Mouse (Mus musculus) midbrain, embryonic 12.5 days (tissue): ENCODE measurements at regions not wholly inside any gene's neighbourhood (a gene's known extent, or its start where the extent isn't known, plus 50 kb on each side); places are given as distances from the start of the nearest gene placed in this dataset.

Experiments used
- ATAC-seq: fragments of 200-750 bp; cut with Nextera tagmentation; 2 replicates; pipeline ENCODE4 v1.8.0; 2017; ENCODE audit warnings: low read depth, moderate TSS enrichment, moderate library complexity; ENCODE audit not compliant: low FRiP score
- H3K27ac ChIP-seq: fragments of 300-500 bp; sonication (generic); replicated peaks from 2 replicates; pipeline ENCODE4 v1.5.1; 2016; ENCODE audit warnings: mild to moderate bottlenecking
- H3K27me3 ChIP-seq: fragments of 300-500 bp; sonication (generic); 2 replicates; pipeline ENCODE4 v1.6.1; 2016; ENCODE audit warnings: mild to moderate bottlenecking
- H3K36me3 ChIP-seq: fragments of 300-500 bp; sonication (generic); 2 replicates; pipeline ENCODE4 v1.6.1; 2016
- H3K4me1 ChIP-seq: fragments of 300-500 bp; sonication (generic); 2 replicates; pipeline ENCODE4 v1.6.1; 2016
- H3K4me2 ChIP-seq: fragments of 300-500 bp; sonication (generic); replicated peaks from 2 replicates; pipeline ENCODE4 v1.6.1; 2016; ENCODE audit warnings: mild to moderate bottlenecking, moderate library complexity
- H3K4me3 ChIP-seq: fragments of 300-500 bp; sonication (generic); 2 replicates; pipeline ENCODE4 v1.5.1; 2016; ENCODE audit warnings: mild to moderate bottlenecking
- H3K9ac ChIP-seq: fragments of 300-500 bp; sonication (generic); replicated peaks from 2 replicates; pipeline ENCODE4 v1.6.1; 2016; ENCODE audit warnings: mild to moderate bottlenecking, moderate library complexity
- H3K9me3 ChIP-seq: fragments of 300-500 bp; sonication (generic); 2 replicates; pipeline ENCODE4 v1.6.1; 2016; ENCODE audit warnings: mild to moderate bottlenecking
- WGBS: fragments of 180-500 bp; shearing (Covaris S2); methylation state at CpG from one replicate; pipeline ENCODE4 v1.1.7; 2016; 5-methylcytosine and 5-hydroxymethylcytosine counted together

DNA sequence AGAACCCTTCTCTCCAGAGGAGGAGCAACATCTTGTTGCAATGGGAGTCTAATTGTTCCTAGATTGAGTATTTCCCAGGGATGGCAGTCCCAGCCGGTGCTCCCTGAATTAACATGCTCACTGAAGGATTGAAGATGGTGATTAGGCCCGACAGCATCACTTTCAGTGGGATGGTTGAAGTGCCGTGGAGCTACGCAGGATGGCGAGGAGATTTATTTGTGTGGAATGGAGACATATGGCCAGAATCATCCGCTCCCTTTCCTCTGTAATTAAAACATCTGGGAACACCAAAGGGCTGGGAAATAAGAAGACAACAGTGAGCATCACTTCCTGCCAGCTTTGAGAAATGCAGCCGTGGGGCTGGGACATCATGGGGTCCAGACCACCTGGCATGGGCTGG is 512.4 kb downstream of the Dhx35 start:
- H3K4me3 ChIP-seq, result no peak overlapping the region
- no peak overlapping the region for H3K4me2 ChIP-seq
- no peaks in the 10 kb centered on the region for H3K4me1 ChIP-seq
- no peak overlapping the region for H3K9ac ChIP-seq
- ATAC-seq, result no peak
- no peaks in the 10 kb centered on the region for H3K36me3 ChIP-seq
- no peaks in the 10 kb centered on the region for H3K9me3 ChIP-seq
- no peaks in the 10 kb centered on the region for H3K27me3 ChIP-seq
- H3K27ac ChIP-seq, result no peak overlapping the region
- 62% methylated on average over 7 of the region's 7 CpGs for WGBS

DNA sequence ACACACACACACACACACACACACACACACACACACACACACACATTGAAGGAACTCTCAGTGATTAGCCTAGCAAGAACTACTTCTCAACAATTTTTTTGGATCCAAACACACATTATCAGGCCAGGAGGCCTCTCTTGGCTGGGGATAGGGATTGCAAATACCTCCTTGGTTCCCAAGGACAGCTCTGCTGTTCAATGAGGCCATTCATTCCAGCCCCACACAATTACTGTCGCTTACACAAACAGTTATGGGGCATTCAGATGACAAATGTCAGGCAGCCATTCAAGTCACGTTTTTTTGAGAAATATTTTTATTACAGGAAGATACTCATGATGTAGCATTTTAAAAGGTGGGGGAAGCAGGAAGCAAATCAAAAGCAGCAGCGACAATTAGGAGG is 540.1 kb downstream of the Dhx35 start:
- Histone ChIP-seq H3K4me3 (no peak overlapping the region), H3K9ac (no peak overlapping the region), H3K36me3 (no peaks in the 10 kb centered on the region), H3K4me2 (no peak overlapping the region), H3K4me1 (no peaks in the 10 kb centered on the region), H3K27ac (no peak overlapping the region), H3K27me3 (no peaks in the 10 kb centered on the region), H3K9me3 (no peaks in the 10 kb centered on the region)
- ATAC-seq, result no peak
- 75% methylated on average over 3 of the region's 3 CpGs for WGBS

DNA sequence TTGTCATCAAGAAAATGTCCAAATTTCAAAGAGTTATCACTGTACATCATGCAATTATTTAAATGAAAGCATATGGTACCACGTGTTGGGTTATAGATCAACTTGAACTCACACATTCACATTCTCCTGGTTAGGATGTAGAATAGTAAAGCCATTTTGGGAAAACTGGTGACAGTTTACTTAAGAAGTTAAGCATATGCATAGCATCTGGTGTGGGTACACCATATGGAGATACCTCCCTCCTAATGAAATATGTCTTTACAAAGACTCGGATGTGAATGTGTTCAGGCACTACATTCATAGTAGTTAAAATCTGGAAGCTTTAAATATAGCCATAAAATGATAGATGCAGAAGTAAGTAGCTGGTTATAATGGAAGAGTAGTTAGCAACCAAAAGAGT is 542.0 kb downstream of the Dhx35 start:
- H3K27ac ChIP-seq, result no peak overlapping the region
- 81% methylated on average over 2 of the region's 2 CpGs for WGBS
- H3K27me3 ChIP-seq, result no peaks in the 10 kb centered on the region
- no peaks in the 10 kb centered on the region for H3K4me1 ChIP-seq
- no peak for ATAC-seq
- no peak overlapping the region for H3K4me3 ChIP-seq
- H3K9me3 ChIP-seq, result no peaks in the 10 kb centered on the region
- no peaks in the 10 kb centered on the region for H3K36me3 ChIP-seq
- H3K9ac ChIP-seq, result no peak overlapping the region
- no peak overlapping the region for H3K4me2 ChIP-seq

DNA sequence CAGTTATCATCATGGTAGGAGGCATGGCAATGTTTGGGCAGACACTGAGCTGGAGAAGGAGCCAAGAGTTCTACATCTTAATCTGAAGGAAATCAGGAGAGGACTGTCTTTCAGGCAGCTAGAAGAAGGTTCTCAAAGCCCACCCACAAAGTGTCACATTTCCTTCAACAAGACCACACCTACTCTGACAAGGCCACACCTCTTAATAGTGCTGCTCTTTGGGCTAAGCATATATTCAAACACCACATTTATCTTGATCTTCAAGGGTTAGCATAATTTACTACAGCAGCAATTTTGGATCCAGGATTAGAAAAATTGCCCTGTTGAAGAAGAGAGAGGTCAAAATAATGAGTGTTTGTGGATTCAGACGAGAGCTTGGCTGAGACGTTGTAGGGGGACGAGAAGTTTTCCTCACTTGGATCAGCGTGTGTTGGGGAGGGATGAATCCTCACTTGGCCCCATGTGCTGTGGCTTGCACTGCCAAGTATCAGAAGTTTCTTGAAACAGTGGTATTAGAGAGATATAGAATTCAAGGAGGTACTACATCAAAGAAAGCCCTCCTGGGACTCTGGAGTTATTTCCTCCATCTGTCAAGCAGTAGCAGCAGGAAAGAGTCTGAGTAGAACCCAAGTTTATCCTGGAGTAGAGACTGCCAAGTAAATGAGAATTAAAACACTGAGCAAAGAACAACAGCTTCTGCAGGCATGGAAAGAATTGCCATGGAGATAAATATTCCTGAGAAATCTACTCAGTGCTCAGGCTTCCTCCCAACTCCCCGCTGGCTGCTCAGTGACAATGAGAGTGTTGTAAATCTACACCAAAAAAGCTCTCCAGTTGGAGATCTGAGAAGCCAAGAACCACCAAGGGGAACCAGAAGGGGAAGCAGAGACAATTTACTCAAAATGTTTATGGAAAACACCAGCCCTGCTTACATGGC is 549.3 kb downstream of the Dhx35 start:
- Histone ChIP-seq H3K36me3 (no peaks in the 10 kb centered on the region), H3K27me3 (no peaks in the 10 kb centered on the region), H3K9me3 (no peaks in the 10 kb centered on the region), H3K4me2 (no peak overlapping the region), H3K9ac (no peak overlapping the region), H3K4me3 (no peak overlapping the region), H3K27ac (no peak overlapping the region), H3K4me1 (no peaks in the 10 kb centered on the region)
- no peak for ATAC-seq
- WGBS, result 83% methylated on average over 5 of the region's 5 CpGs

DNA sequence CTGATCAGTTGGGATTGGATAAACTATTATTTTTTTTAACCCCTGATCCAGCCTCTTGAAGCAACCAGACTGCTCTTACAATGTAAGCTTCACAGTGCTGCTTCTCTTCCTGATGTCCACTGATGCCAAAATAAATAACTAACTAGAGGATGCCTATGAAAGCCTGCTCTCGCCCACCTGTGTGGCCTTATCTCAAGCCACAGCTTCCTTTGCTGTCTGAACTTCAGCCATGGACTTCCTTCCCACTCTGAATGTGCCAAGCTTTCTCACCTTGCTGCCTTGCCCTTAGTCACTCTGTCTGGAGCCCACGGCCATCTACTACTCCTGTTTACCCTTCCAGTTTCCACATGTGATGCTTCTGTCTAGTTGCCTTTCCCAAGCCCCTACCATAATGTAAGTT is 559.6 kb downstream of the Dhx35 start:
- ATAC-seq, result no peak
- Histone ChIP-seq H3K9me3 (no peaks in the 10 kb centered on the region), H3K9ac (no peak overlapping the region), H3K36me3 (no peaks in the 10 kb centered on the region), H3K27ac (no peak overlapping the region), H3K4me2 (no peak overlapping the region), H3K27me3 (no peaks in the 10 kb centered on the region), H3K4me1 (no peaks in the 10 kb centered on the region), H3K4me3 (no peak overlapping the region)
- WGBS, result 79% methylated on average over 2 of the region's 2 CpGs

DNA sequence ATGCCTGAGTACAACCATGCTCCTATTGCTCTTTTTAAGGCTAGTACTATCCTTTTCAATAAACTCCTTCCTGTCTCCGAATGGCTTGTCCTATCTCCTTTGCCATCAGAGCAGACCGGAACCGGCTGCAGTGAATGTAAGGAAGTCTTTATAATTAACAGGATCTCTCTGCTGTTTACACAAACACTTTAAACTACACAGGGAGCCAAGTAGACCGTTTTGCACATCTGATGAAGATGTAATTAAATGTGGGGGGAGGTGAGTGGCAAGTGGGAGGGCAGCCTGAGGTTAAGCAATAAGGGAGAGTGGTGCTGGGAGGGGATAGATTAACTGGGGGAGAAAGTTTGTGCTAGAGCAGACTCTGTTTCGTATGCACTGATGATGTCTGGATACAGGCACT is 561.9 kb downstream of the Dhx35 start:
- H3K9me3 ChIP-seq, result no peaks in the 10 kb centered on the region
- no peak overlapping the region for H3K4me3 ChIP-seq
- H3K27me3 ChIP-seq, result no peaks in the 10 kb centered on the region
- no peaks in the 10 kb centered on the region for H3K36me3 ChIP-seq
- no peak overlapping the region for H3K27ac ChIP-seq
- 57% methylated on average over 5 of the region's 5 CpGs for WGBS
- no peaks in the 10 kb centered on the region for H3K4me1 ChIP-seq
- H3K4me2 ChIP-seq, result no peak overlapping the region
- ATAC-seq, result no peak
- no peak overlapping the region for H3K9ac ChIP-seq

DNA sequence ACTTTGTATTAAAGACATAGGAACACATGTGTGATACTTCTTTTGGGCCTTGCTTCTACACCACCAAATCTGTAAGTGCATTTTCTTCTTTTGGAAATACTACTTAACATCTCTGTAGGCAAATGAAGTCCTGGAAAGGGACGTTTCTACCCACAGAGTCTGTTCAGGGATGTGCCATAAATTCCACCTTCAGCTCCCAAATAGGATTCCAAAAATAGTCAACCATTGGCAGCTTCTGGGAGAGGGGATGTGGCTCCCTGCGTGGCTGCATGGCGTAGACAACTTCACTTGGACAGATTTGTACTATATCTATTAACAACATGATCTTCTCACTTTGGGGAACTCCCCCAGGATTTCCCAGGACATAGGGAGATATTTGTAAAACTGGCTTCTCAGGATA is 566.8 kb downstream of the Dhx35 start:
- Histone ChIP-seq H3K9me3 (no peaks in the 10 kb centered on the region), H3K4me3 (no peak overlapping the region), H3K9ac (no peak overlapping the region), H3K27ac (no peak overlapping the region), H3K27me3 (no peaks in the 10 kb centered on the region), H3K4me2 (no peak overlapping the region), H3K4me1 (no peaks in the 10 kb centered on the region), H3K36me3 (no peaks in the 10 kb centered on the region)
- ATAC-seq, result no peak
- WGBS, result 88% methylated on average over 3 of the region's 3 CpGs

DNA sequence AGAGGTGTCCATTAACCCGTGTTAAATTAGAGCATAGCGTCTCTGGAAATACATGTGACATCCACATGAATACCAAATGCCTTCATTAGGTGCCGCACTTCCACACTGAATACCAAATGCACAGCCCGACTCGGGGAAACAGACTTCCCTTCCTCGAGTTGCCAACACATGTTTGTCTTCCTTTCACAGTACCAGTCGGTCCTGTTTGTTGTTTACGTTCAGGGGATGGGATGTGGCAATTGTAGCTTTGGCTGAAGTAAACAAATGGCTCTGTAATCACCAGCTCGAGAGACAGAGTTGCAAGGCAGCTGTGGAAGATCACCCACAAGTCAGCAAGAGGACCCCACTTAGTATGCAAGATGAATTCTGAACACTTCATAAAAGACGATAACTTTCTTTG is 598.3 kb downstream of the Dhx35 start:
- no peaks in the 10 kb centered on the region for H3K36me3 ChIP-seq
- H3K27me3 ChIP-seq, result no peaks in the 10 kb centered on the region
- no peak overlapping the region for H3K27ac ChIP-seq
- H3K4me2 ChIP-seq, result no peak overlapping the region
- no peak for ATAC-seq
- H3K9ac ChIP-seq, result no peak overlapping the region
- H3K9me3 ChIP-seq, result no peaks in the 10 kb centered on the region
- H3K4me1 ChIP-seq, result no peaks in the 10 kb centered on the region
- H3K4me3 ChIP-seq, result no peak overlapping the region
- WGBS, result 79% methylated on average over 10 of the region's 10 CpGs

DNA sequence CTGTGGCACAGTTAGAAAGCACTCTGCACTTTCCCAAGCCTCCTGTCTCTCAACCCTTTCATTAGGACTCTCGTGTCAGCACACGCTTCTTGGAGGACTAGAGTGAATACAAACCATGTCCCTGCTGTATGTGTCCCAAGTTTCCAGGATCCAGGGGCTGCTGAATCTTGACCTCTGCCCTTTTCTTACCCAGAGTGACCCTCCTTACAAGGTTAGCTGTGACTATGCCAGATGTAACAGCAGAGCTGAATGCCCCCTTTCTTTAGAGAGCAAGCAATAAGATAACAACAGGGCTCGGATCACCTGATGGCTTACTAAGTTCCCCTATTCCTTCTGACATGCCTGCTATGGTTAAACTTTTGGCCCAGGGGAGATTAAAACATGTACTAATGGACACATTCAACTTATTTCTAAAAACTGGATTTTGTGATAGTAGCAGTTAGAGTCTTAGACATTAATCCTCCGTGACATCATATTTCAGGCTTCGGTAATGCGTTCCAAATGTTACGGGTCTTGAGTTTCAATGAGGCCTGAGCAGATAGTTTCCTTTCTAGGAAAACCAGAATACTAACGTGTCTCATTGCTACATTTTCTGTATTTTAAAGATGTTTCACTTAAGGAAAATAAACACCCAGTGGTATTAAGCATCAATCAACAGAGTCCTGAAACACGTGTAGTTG is 607.0 kb downstream of the Dhx35 start:
- no peaks in the 10 kb centered on the region for H3K27me3 ChIP-seq
- H3K4me1 ChIP-seq, result no peaks in the 10 kb centered on the region
- no peak overlapping the region for H3K27ac ChIP-seq
- no peaks in the 10 kb centered on the region for H3K9me3 ChIP-seq
- 73% methylated on average over 9 of the region's 9 CpGs for WGBS
- no peak for ATAC-seq
- no peak overlapping the region for H3K4me3 ChIP-seq
- H3K4me2 ChIP-seq, result no peak overlapping the region
- no peak overlapping the region for H3K9ac ChIP-seq
- H3K36me3 ChIP-seq, result no peaks in the 10 kb centered on the region

DNA sequence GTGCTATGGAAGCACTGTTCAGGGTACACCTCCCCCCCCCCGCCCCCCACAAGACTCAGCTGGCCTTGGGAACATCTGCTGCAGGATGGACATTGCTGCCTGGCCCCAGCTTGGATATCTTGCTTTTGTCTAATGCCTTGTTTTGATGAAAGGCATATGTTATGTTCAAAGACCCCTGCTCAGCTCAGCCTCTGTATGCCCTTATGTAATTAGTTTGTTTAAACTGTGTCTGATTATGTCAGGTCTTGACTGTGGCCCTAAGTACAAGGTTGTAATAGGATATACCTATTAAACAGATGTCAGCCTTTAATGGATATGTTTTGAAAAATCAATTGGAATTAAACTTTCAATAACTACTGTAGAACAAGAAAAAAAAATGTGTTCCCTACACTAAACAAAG is 610.3 kb downstream of the Dhx35 start:
- H3K9ac ChIP-seq, result no peak overlapping the region
- H3K36me3 ChIP-seq, result no peaks in the 10 kb centered on the region
- 61% methylated on average over 1 of the region's 1 CpGs for WGBS
- H3K27me3 ChIP-seq, result no peaks in the 10 kb centered on the region
- H3K4me1 ChIP-seq, result no peaks in the 10 kb centered on the region
- H3K9me3 ChIP-seq, result no peaks in the 10 kb centered on the region
- no peak for ATAC-seq
- H3K4me3 ChIP-seq, result no peak overlapping the region
- H3K27ac ChIP-seq, result no peak overlapping the region
- no peak overlapping the region for H3K4me2 ChIP-seq

DNA sequence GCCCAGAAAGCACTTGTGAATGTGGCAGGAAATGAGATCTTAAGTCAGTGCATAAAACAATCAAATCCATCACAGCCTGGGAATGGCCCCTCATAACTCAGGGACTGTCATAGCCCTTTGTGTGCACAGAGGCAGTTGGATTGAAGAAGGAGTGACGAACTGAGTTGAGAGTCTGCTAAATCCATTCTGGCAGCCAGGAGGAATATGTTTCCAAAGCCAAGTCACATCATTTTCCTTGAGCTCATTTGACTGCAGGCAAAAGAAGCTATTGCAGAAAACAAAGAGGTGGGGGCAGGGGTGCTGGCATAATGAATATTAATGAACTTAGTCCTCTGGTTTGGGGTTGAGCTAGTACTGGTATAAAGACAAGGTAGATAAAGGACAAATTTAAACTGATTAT is 620.0 kb downstream of the Dhx35 start:
- 24% methylated on average over 1 of the region's 1 CpGs for WGBS
- no peak overlapping the region for H3K4me2 ChIP-seq
- no peaks in the 10 kb centered on the region for H3K27me3 ChIP-seq
- no peaks in the 10 kb centered on the region for H3K9me3 ChIP-seq
- H3K4me3 ChIP-seq, result no peak overlapping the region
- H3K4me1 ChIP-seq, result peaks cover 8% of the 10 kb centered on the region
- H3K36me3 ChIP-seq, result no peaks in the 10 kb centered on the region
- ATAC-seq, result no peak
- no peak overlapping the region for H3K27ac ChIP-seq
- H3K9ac ChIP-seq, result no peak overlapping the region

DNA sequence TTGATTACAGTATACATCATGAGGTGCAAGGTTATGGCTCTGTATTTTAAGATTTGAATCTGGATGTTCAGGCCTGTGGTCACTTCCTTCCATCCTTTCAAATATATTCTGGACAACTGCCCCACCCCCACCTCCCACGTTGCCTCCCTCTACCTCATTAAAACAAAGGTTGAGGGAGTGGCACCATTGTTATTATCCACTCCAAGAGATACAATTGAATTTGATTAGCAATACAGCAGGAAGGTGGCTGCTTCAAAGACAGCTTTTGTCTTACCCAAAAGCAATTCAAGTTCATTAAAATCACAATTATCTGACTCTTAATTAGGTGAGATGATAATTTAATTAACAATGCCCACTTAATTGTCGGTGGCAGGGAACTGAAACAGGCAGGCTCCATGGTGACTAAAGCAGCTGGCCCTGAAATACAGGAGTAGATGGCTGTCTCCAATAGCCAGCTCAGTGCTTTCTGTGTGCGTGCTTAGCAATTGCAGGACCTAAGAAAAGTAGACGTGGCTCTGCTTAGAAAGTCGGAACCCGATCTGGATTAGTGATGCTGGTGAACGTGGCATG is 623.8 kb downstream of the Dhx35 start:
- WGBS, result 61% methylated on average over 7 of the region's 7 CpGs
- no peaks in the 10 kb centered on the region for H3K9me3 ChIP-seq
- ATAC-seq, result no peak

More for the DNA sequence above, 623.8 kb downstream of the Dhx35 start:
- no peak overlapping the region for H3K9ac ChIP-seq
- no peak overlapping the region for H3K4me3 ChIP-seq
- no peak overlapping the region for H3K4me2 ChIP-seq
- no peak overlapping the region for H3K27ac ChIP-seq
- no peaks in the 10 kb centered on the region for H3K27me3 ChIP-seq
- peaks cover 8% of the 10 kb centered on the region for H3K4me1 ChIP-seq
- no peaks in the 10 kb centered on the region for H3K36me3 ChIP-seq
